Mouse (Mus musculus) hindbrain, embryonic 15.5 days (tissue): ENCODE measurements around the gene Dis3l2. TPM values are rescaled to one million over a fixed set of nuclear protein-coding genes. Genes with fewer than 3 reads are reported as not detected.

Experiments used
- ATAC-seq: fragments of 200-750 bp; cut with Nextera tagmentation; 2 replicates; pipeline ENCODE4 v1.8.0; 2017; ENCODE audit warnings: low read depth, moderate number of reproducible peaks, moderate TSS enrichment; ENCODE audit not compliant: low FRiP score
- H3K27ac ChIP-seq: fragments of 300-500 bp; sonication (generic); replicated peaks from 2 replicates; pipeline ENCODE4 v1.5.1; 2015; ENCODE audit warnings: mild to moderate bottlenecking, inconsistent platforms
- H3K27me3 ChIP-seq: fragments of 300-500 bp; sonication (generic); 2 replicates; pipeline ENCODE4 v1.6.1; 2015; ENCODE audit warnings: control low read depth, inconsistent platforms
- H3K36me3 ChIP-seq: fragments of 300-500 bp; sonication (generic); 2 replicates; pipeline ENCODE4 v1.6.1; 2015; ENCODE audit warnings: control low read depth, inconsistent platforms
- H3K4me1 ChIP-seq: fragments of 300-500 bp; sonication (generic); replicated peaks from 2 replicates; pipeline ENCODE4 v1.6.1; 2015; ENCODE audit warnings: control low read depth, inconsistent platforms
- H3K4me2 ChIP-seq: fragments of 300-500 bp; sonication (generic); 2 replicates; pipeline ENCODE4 v1.6.1; 2015; ENCODE audit warnings: moderate library complexity, mild to moderate bottlenecking, inconsistent platforms
- H3K4me3 ChIP-seq: fragments of 300-500 bp; sonication (generic); 2 replicates; pipeline ENCODE4 v1.5.1; 2015; ENCODE audit warnings: mild to moderate bottlenecking, inconsistent platforms
- H3K9ac ChIP-seq: fragments of 300-500 bp; sonication (generic); 2 replicates; pipeline ENCODE4 v1.6.1; 2015; ENCODE audit warnings: inconsistent platforms
- H3K9me3 ChIP-seq: fragments of 300-500 bp; sonication (generic); 2 replicates; pipeline ENCODE4 v1.6.1; 2016; ENCODE audit warnings: control low read depth, inconsistent platforms
- WGBS: fragments of 180-500 bp; shearing (Covaris S2); methylation state at CpG from one replicate; pipeline ENCODE4 v1.1.7; 2015; 5-methylcytosine and 5-hydroxymethylcytosine counted together
- polyA plus RNA-seq: library from polyadenylated mRNA; unstranded; fragments of >200 nt; fragmentation: Nextera tagmentation; extraction: Ambion mirVana; gene quantifications from 2 replicates; pipeline ENCODE4 v1.2.1, GENCODE M21; 2015

Gene Dis3l2
- polyA plus RNA-seq, 1 experiment from 2014 or later: 38.1 TPM

GRCm38 (mm10) chr1:87050700-87051099, 347.1 kb downstream of the Dis3l2 start:
- Histone ChIP-seq H3K4me2 (no peak overlapping the region), H3K9ac (no peak overlapping the region), H3K4me3 (no peak overlapping the region), H3K9me3 (no peaks in the 10 kb centered on the region), H3K27ac (no peak overlapping the region), H3K36me3 (0 out of 2 replicates have a peak, but pooled peaks cover 3% of the 10 kb centered on the region), H3K27me3 (no peaks in the 10 kb centered on the region), H3K4me1 (peaks cover 4% of the 10 kb centered on the region; the same call in 1 of the 2 replicates)
- ATAC-seq: no peak
- WGBS: 75% methylated on average over 1 of the region's 1 CpGs

GRCm38 (mm10) chr1:87051369-87051768, 347.8 kb downstream of the Dis3l2 start:
- ATAC-seq: no peak
- no peak overlapping the region for H3K27ac ChIP-seq
- no peak overlapping the region for H3K4me2 ChIP-seq
- no peaks in the 10 kb centered on the region for H3K9me3 ChIP-seq
- H3K4me1 ChIP-seq: peaks cover 4% of the 10 kb centered on the region; the same call in 1 of the 2 replicates
- 75% methylated on average over 4 of the region's 4 CpGs for WGBS
- H3K27me3 ChIP-seq: no peaks in the 10 kb centered on the region
- 0 out of 2 replicates have a peak, but pooled peaks cover 3% of the 10 kb centered on the region for H3K36me3 ChIP-seq
- no peak overlapping the region for H3K4me3 ChIP-seq
- H3K9ac ChIP-seq: no peak overlapping the region

- H3K27me3 ChIP-seq: no peaks in the 10 kb centered on the region
- 77% methylated on average over 4 of the region's 4 CpGs for WGBS
- H3K4me3 ChIP-seq: no peak overlapping the region
- no peak overlapping the region for H3K4me2 ChIP-seq
- H3K4me1 ChIP-seq: no peaks in the 10 kb centered on the region
- H3K9ac ChIP-seq: no peak overlapping the region
- H3K36me3 ChIP-seq: no peaks in the 10 kb centered on the region
- ATAC-seq: no peak
- no peaks in the 10 kb centered on the region for H3K9me3 ChIP-seq
- H3K27ac ChIP-seq: no peak overlapping the region
These were observed 353.5 kb downstream of the Dis3l2 start for GRCm38 (mm10) chr1:87057075-87057474.

- no peak for ATAC-seq
- H3K36me3 ChIP-seq: no peaks in the 10 kb centered on the region
- WGBS: 80% methylated on average over 8 of the region's 8 CpGs
- no peak overlapping the region for H3K4me2 ChIP-seq
- H3K4me1 ChIP-seq: no peaks in the 10 kb centered on the region
- H3K9me3 ChIP-seq: no peaks in the 10 kb centered on the region
- no peak overlapping the region for H3K4me3 ChIP-seq
- no peak overlapping the region for H3K9ac ChIP-seq
- H3K27me3 ChIP-seq: no peaks in the 10 kb centered on the region
- no peak overlapping the region for H3K27ac ChIP-seq
These were observed 355.5 kb downstream of the Dis3l2 start for GRCm38 (mm10) chr1:87059042-87059665.

GRCm38 (mm10) chr1:87060913-87061312, 357.3 kb downstream of the Dis3l2 start:
- Histone ChIP-seq H3K4me3 (no peak overlapping the region), H3K9ac (no peak overlapping the region), H3K4me2 (no peak overlapping the region), H3K9me3 (no peaks in the 10 kb centered on the region), H3K27me3 (no peaks in the 10 kb centered on the region), H3K36me3 (no peaks in the 10 kb centered on the region), H3K4me1 (no peaks in the 10 kb centered on the region), H3K27ac (no peak overlapping the region)
- ATAC-seq: no peak

GRCm38 (mm10) chr1:87070720-87071119, 367.1 kb downstream of the Dis3l2 start:
- no peak overlapping the region for H3K4me2 ChIP-seq
- H3K4me3 ChIP-seq: no peak overlapping the region
- H3K4me1 ChIP-seq: no peaks in the 10 kb centered on the region
- 48% methylated on average over 16 of the region's 16 CpGs for WGBS
- no peak overlapping the region for H3K27ac ChIP-seq
- H3K9ac ChIP-seq: no peak overlapping the region
- H3K36me3 ChIP-seq: no peaks in the 10 kb centered on the region
- H3K27me3 ChIP-seq: no peaks in the 10 kb centered on the region
- ATAC-seq: no peak
- no peaks in the 10 kb centered on the region for H3K9me3 ChIP-seq

GRCm38 (mm10) chr1:87073776-87074175, 370.2 kb downstream of the Dis3l2 start:
- Histone ChIP-seq H3K9ac (no peak overlapping the region), H3K36me3 (no peaks in the 10 kb centered on the region), H3K4me2 (no peak overlapping the region), H3K4me1 (no peaks in the 10 kb centered on the region), H3K27me3 (no peaks in the 10 kb centered on the region), H3K4me3 (no peak overlapping the region), H3K27ac (no peak overlapping the region), H3K9me3 (no peaks in the 10 kb centered on the region)
- 89% methylated on average over 8 of the region's 8 CpGs for WGBS
- ATAC-seq: no peak

- H3K9ac ChIP-seq: no peak overlapping the region
- ATAC-seq: no peak
- H3K9me3 ChIP-seq: no peaks in the 10 kb centered on the region
- no peaks in the 10 kb centered on the region for H3K4me1 ChIP-seq
- no peaks in the 10 kb centered on the region for H3K27me3 ChIP-seq
- 70% methylated on average over 4 of the region's 4 CpGs for WGBS
- H3K36me3 ChIP-seq: no peaks in the 10 kb centered on the region
- H3K4me2 ChIP-seq: no peak overlapping the region
- H3K4me3 ChIP-seq: no peak overlapping the region
- no peak overlapping the region for H3K27ac ChIP-seq
These were observed 382.6 kb downstream of the Dis3l2 start for GRCm38 (mm10) chr1:87086196-87086595.

GRCm38 (mm10) chr1:87086964-87087363, 383.4 kb downstream of the Dis3l2 start:
- H3K9me3 ChIP-seq: no peaks in the 10 kb centered on the region
- no peak overlapping the region for H3K27ac ChIP-seq
- H3K36me3 ChIP-seq: no peaks in the 10 kb centered on the region
- H3K27me3 ChIP-seq: no peaks in the 10 kb centered on the region
- ATAC-seq: no peak
- H3K9ac ChIP-seq: no peak overlapping the region
- 73% methylated on average over 17 of the region's 17 CpGs for WGBS
- no peak overlapping the region for H3K4me3 ChIP-seq
- H3K4me1 ChIP-seq: no peaks in the 10 kb centered on the region
- H3K4me2 ChIP-seq: no peak overlapping the region

- no peak overlapping the region for H3K4me2 ChIP-seq
- WGBS: 92% methylated on average over 11 of the region's 11 CpGs
- no peak overlapping the region for H3K27ac ChIP-seq
- H3K4me3 ChIP-seq: no peak overlapping the region
- no peak overlapping the region for H3K9ac ChIP-seq
- H3K27me3 ChIP-seq: no peaks in the 10 kb centered on the region
- ATAC-seq: no peak
- H3K36me3 ChIP-seq: no peaks in the 10 kb centered on the region
- H3K4me1 ChIP-seq: no peaks in the 10 kb centered on the region
- no peaks in the 10 kb centered on the region for H3K9me3 ChIP-seq
These were observed 385.6 kb downstream of the Dis3l2 start for GRCm38 (mm10) chr1:87089251-87089650.

GRCm38 (mm10) chr1:87089828-87090227, 386.2 kb downstream of the Dis3l2 start, which contains the start of gene Alppl2:
TSS of gene Alppl2 (minus strand) at chr1:87089928.
- Histone ChIP-seq H3K27me3 (no peaks in the 10 kb centered on the region), H3K9ac (no peak within 1 kb of the TSS), H3K36me3 (no peaks in the 10 kb centered on the region), H3K9me3 (no peaks in the 10 kb centered on the region), H3K4me1 (no peaks in the 10 kb centered on the region), H3K27ac (no peak within 1 kb of the TSS), H3K4me3 (no peak within 1 kb of the TSS), H3K4me2 (no peak within 1 kb of the TSS)
- no peak for ATAC-seq
- WGBS: 84% methylated on average over 4 of the region's 4 CpGs

- no peak for ATAC-seq
- no peak overlapping the region for H3K4me3 ChIP-seq
- no peak overlapping the region for H3K9ac ChIP-seq
- H3K9me3 ChIP-seq: no peaks in the 10 kb centered on the region
- H3K4me1 ChIP-seq: no peaks in the 10 kb centered on the region
- H3K27ac ChIP-seq: no peak overlapping the region
- 80% methylated on average over 8 of the region's 8 CpGs for WGBS
- H3K4me2 ChIP-seq: no peak overlapping the region
- H3K36me3 ChIP-seq: no peaks in the 10 kb centered on the region
- H3K27me3 ChIP-seq: no peaks in the 10 kb centered on the region
These were observed 392.0 kb downstream of the Dis3l2 start for GRCm38 (mm10) chr1:87095642-87096041.
